Mouse (Mus musculus) regulatory T cell (primary cell): Measurements from ENCODE around the gene Ripor2.

Experiments
- in situ Hi-C: fragments of 300-600 bp; cut with MboI, MseI; formaldehyde crosslinking; loops from one replicate; pipeline ENCODE4 v1.15.1; 2025; ENCODE audit warnings: high pct_unique_total_duplicates

The Ripor2 gene

GRCm38 (mm10) chr13:24693312-24693711 lies 111.3 kb downstream of the Ripor2 start:
- in situ Hi-C loops, result no loop called here

GRCm38 (mm10) chr13:24698746-24699145 lies 116.8 kb downstream of the Ripor2 start:
- in situ Hi-C loops, result no loop called here

GRCm38 (mm10) chr13:24702128-24702527 lies 120.1 kb downstream of the Ripor2 start:
- in situ Hi-C loops, result no loop called here

GRCm38 (mm10) chr13:24709656-24710396 lies 127.8 kb downstream of the Ripor2 start:
- in situ Hi-C loops, result loop anchor here (10.0 kb wide), 1 partner anchor 205 kb away; no protein-coding TSS in a partner anchor

GRCm38 (mm10) chr13:24710968-24711367 lies 129.0 kb downstream of the Ripor2 start:
- in situ Hi-C loops, result loop anchor here (10.0 kb wide), 1 partner anchor 204 kb away; no protein-coding TSS in a partner anchor

GRCm38 (mm10) chr13:24712581-24713130 lies 130.7 kb downstream of the Ripor2 start:
- in situ Hi-C loops, result loop anchor here (10.0 kb wide), 1 partner anchor 202 kb away; no protein-coding TSS in a partner anchor

GRCm38 (mm10) chr13:24713434-24714000 lies 131.5 kb downstream of the Ripor2 start:
- in situ Hi-C loops, result loop anchor here (10.0 kb wide), 1 partner anchor 201 kb away; no protein-coding TSS in a partner anchor

GRCm38 (mm10) chr13:24714360-24714885 lies 132.4 kb downstream of the Ripor2 start:
- in situ Hi-C loops, result loop anchor here (10.0 kb wide), 1 partner anchor 200 kb away; no protein-coding TSS in a partner anchor

GRCm38 (mm10) chr13:24715601-24716000 lies 133.6 kb downstream of the Ripor2 start:
- in situ Hi-C loops, result loop anchor here (10.0 kb wide), 1 partner anchor 199 kb away; no protein-coding TSS in a partner anchor

- in situ Hi-C loops, result loop anchor here (10.0 kb wide), 1 partner anchor 198 kb away; no protein-coding TSS in a partner anchor
These were observed 134.5 kb downstream of the Ripor2 start for GRCm38 (mm10) chr13:24716441-24716840.

GRCm38 (mm10) chr13:24717677-24718076 lies 135.7 kb downstream of the Ripor2 start:
- in situ Hi-C loops, result loop anchor here (10.0 kb wide), 1 partner anchor 197 kb away; no protein-coding TSS in a partner anchor

- in situ Hi-C loops, result no loop called here
These were observed 139.5 kb downstream of the Ripor2 start for GRCm38 (mm10) chr13:24721502-24721901.

GRCm38 (mm10) chr13:24723699-24724394 lies 141.9 kb downstream of the Ripor2 start:
- in situ Hi-C loops, result no loop called here

GRCm38 (mm10) chr13:24724395-24724759 lies 142.4 kb downstream of the Ripor2 start:
- in situ Hi-C loops, result no loop called here

- in situ Hi-C loops, result no loop called here
These were observed 147.1 kb downstream of the Ripor2 start for GRCm38 (mm10) chr13:24729128-24729527.

GRCm38 (mm10) chr13:24734502-24734901 lies 152.5 kb downstream of the Ripor2 start:
- in situ Hi-C loops, result no loop called here

- in situ Hi-C loops, result no loop called here
These were observed 153.7 kb downstream of the Ripor2 start for GRCm38 (mm10) chr13:24735608-24736131.

- in situ Hi-C loops, result no loop called here
These were observed 159.0 kb downstream of the Ripor2 start, which contains the start of gene Armh2 for GRCm38 (mm10) chr13:24741028-24741427. Gene Armh2 (plus strand): TSS chr13:24741232.

- in situ Hi-C loops, result no loop called here
These were observed 165.8 kb downstream of the Ripor2 start for GRCm38 (mm10) chr13:24747823-24748222.

- in situ Hi-C loops, result no loop called here
These were observed 168.8 kb downstream of the Ripor2 start for GRCm38 (mm10) chr13:24750807-24751206.

- in situ Hi-C loops, result no loop called here
These were observed 169.4 kb downstream of the Ripor2 start for GRCm38 (mm10) chr13:24751396-24751795.
